Mouse (Mus musculus): ENCODE data around the gene Mroh8.
"Not testable (repeated sequence)": the region's sequence is repeated elsewhere in the genome, so short reads cannot be mapped to it uniquely, and the experiment has no call there.

- not testable (repeated sequence) for TF ChIP-seq CTCF (IDR thresholded peaks at IDR 0.05; ENCODE audit: borderline replicate concordance, control insufficient read depth, extremely low read depth, insufficient read depth, low read length, poor library complexity); POLR2A (IDR thresholded peaks at IDR 0.05; ENCODE audit: control insufficient read depth, extremely low read depth, insufficient read depth, low read length, poor library complexity)
Observed at GRCm38 (mm10) chr2:157165312-157166224, 113.8 kb downstream of the Mroh8 start.
